Mouse (Mus musculus) induced T-regulatory cell, adult 2 months (primary cell): Measurements from ENCODE around the gene Pde2a.

Experiments
- DNase-seq: peaks from one replicate; pipeline ENCODE4 v3.0.0-alpha.2; 2012; ENCODE audit warnings: low read depth

Gene Pde2a

DNA sequence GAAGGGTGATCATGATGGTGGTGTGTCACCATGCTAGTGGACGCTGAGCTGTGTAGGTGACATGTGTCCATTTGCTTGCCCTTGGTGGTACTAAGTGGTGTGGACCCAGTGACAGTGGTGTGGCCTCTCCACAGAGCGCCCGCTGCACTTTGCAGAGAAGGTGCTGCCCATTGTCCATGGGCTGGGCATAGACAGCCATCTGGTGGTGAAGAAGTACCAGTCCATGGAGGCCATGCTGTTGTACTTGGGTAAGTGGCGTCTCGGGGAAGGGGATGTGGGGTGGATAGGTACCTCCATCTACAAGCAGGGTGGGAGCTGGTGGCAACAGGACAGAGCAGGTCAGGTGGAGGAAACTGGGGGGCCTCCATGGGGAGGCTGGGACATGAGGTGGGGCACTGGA lies 17.7 kb upstream of the Pde2a start:
- DNase-seq, result no peak

DNA sequence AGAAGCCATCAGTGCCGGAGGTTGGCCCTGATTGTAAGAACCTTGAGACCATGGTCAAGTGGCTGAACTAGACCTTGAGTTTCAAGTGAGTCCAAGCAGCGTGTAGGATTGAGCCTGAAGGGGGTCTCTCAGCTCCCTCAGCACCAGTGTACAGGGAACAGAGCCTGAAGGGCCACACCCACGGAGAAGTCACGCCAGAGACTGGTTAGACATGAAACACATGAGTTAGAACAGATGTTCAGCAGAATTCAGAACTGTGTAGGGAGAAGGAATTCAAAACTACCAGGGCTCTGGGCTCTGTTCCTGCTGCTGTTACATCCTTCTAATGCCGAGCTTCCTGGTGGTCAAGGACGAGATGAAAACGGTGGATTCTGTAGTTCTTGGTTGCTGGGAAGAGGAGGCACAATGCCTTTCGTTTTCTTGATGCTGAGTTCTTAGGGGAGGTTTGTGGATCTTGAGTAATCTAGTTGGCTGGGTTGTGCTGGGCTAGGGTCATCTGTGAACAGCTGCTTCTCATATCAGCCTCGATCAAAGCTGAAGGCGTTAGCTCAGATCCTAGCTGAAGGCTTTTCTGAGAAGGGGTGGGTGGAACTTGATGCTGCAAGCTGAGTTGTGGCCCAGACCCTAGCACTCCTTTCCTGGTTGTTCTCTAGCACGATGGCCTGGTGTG lies 11.1 kb upstream of the Pde2a start, which contains the start of gene Gm45837:
Gene Gm45837, plus strand, starts transcription at position 620 of the 670 bp plus-strand sequence.
- DNase-seq, result no peak

- DNase-seq, result peak; percentile 93
Measured at GRCm38 (mm10) chr7:101412796-101413195, 8.7 kb upstream of the Pde2a start.

- DNase-seq, result peak; percentile 44
Measured at GRCm38 (mm10) chr7:101414209-101414608, 7.3 kb upstream of the Pde2a start.

GRCm38 (mm10) chr7:101414661-101415511 lies 6.6 kb upstream of the Pde2a start:
- no peak for DNase-seq

DNA sequence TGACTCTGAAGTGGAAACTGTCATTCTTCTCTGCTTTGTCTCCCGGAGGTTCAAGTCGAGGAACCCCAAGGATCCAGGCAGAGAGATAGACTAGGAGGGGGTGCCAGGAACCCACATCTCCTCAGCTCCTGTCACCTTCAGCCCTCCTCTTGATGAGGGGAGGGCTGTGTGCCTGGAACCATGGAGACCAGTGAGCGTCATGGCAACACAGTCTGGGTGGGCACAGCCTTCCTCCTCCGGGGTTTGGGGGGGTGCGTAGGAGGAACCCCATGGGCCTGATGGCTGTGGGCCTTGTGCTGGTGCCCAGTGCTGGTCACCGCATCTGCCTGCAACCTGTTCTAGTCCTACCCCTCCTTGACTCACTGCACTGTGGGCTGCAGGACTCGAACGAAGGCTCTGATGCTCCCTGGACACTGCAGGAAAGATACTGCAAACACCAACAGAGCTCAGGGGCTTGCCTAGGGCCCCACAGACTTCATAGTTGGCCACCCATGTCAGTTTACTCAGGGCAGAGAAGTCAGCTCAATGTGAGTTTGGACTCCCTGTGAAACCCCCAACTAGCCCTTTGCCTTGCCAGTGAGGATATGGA lies 5.9 kb upstream of the Pde2a start:
- DNase-seq, result no peak

DNA sequence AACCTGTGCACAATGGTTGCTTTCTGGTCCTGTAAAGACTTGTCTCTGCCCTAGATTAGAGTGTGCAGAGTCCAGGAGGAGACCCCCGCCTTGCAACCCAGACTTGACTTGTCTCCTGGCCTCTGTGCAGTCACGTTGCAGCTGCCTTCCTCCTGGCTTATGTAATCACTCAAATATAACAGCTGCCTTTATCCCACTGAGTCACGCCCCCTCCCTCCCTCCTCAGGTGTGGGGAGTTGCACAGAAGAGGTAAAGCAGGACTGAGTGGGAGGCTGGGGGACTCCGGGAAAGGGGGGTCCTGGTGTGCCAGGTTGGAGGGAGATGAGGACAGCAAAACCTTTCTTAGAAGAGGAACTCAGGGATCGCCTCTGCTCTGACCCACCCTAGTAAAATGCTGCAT lies 5.1 kb upstream of the Pde2a start:
- DNase-seq, result no peak

GRCm38 (mm10) chr7:101419013-101419770 lies 2.3 kb upstream of the Pde2a start:
- peak; percentile 58 for DNase-seq

- DNase-seq, result peak; percentile 46
Measured at GRCm38 (mm10) chr7:101422069-101422468, 578 bp downstream of the Pde2a start.

DNA sequence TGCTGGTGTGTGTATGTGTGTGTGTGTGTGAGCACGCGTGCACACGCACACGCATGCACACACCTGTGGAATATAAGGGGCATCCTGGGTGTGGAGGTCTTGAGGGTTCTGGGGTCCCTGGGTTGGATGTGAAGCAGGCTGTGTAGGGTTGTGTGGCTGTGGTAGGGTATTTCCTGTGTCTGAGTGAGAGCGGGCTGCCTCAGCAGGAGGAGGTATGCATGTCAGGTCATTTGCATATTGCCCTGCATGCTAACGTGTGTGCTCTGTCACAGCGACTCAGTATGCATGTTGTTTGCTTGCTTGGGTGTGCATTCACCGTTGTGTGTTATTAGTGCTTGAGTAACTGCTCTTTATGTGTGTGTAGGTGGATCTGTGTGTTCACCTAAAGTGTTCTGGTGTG lies 1.2 kb downstream of the Pde2a start:
- peak; percentile 26 for DNase-seq

DNA sequence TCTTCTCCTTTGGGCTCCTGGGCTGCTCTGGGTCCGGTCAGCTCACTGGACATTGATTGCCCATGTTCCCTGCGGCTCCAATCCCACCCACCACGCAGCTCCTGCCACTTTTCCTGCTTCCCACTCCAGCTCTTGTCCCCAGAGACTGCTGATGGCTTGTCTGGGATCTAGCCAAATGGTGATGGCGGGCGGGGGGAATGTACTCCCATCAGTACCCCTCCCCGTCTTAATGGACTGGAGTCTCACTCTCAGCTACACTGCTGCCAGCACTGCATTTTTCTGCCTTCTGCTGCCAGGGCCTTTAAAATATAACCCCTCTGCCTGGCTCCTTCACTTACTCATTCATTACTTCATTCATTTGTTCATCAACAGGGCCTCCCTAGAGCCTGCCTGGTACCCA lies 2.5 kb downstream of the Pde2a start:
- DNase-seq, result no peak

DNA sequence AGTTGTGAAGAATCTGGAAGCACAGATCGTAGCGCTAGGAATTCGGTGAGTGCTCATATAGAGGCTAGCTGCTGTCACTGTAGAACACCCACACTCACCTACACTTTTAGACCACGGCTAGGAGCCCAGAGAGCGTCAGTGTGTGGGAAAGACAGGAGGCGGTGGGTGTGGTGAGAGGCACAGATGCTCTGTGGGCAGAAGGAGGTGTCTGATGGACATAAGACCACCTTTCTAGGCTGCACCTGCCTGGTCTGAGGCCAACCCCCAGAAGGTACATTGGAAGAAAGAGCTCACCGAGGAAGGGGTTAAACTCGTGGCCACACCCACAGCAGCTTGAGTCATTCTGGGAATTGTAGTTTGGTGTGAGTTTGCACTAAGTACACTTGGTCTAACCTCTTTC lies 5.2 kb downstream of the Pde2a start:
- no peak for DNase-seq

DNA sequence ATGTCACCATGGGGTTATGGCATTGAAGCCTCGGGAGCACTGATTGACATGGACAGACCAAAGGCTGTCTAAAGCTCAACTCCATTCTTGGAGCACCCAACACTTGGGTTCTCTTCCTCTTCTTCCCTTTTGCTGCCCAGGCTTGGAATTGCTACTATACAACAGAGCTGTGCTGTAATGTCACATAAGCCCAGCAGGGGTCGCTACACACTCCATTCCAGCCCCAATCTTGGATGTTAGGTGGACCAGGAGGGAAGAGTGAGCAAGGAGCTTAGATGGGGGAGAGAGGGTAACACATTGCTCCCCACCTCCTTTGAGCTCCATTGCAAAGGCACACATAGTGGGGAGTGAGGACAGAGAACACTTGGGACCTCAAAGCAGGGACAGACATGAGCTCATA lies 6.2 kb downstream of the Pde2a start:
- peak; percentile 77 for DNase-seq

DNA sequence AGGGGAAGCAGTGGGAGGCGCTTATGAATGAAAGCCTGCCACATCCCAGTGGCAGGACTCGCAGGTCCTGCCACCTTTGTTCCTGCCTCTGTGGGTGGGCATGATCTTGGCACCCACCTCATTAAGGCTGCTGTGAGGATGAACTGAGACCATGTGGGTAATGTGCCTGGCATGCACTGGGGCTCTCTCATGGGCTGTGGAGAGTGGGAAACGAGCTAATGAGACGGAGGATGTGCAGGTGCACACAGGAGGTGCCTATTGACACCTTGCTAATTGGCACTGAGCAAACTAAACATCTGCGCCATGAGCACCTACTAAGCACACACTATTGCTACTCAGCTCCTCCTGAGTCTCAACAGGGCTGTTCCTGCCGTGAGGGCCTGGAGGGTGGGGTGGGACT lies 13.5 kb downstream of the Pde2a start:
- no peak for DNase-seq

DNA sequence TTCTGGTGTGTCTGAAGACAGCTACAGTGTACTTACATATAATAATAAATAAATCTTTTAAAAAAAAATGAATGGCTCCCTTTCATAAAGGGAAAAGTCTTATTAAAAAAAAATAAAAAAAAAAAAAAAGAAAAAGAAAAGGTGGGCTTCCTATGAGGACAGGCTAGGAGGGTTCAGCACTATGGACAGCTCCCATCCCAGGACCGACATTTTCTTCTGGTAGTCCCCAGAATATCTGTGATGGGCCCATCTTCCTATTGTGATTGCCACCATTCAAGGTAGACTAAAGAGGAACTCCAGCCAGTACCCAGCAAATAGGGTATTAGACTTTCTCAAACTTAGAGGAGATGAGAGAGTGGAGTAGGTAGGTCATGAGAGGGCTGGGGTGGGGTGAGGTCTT lies 16.4 kb downstream of the Pde2a start:
- peak; percentile 46 for DNase-seq

- no peak for DNase-seq
Measured at GRCm38 (mm10) chr7:101443093-101443492, 21.6 kb downstream of the Pde2a start.

DNA sequence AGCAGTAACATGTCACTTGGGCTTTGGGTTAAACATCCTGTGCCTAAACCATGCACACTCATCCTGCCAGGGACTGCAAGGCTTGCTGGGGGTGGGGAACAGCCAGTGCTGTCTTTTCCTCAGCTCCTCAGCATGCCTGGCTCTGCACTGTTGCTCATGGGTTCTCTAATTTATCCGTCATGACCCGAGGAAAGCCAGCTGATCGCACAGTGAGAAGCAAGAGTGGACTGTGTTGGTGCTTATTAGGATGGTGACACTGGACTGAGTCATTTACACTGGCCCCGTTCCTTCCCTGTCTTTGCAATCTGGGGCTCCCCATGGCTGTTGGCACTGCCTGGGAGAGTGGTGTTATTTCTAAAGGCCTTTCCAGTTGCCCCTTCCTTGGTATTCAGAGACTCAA lies 22.7 kb downstream of the Pde2a start:
- no peak for DNase-seq

DNA sequence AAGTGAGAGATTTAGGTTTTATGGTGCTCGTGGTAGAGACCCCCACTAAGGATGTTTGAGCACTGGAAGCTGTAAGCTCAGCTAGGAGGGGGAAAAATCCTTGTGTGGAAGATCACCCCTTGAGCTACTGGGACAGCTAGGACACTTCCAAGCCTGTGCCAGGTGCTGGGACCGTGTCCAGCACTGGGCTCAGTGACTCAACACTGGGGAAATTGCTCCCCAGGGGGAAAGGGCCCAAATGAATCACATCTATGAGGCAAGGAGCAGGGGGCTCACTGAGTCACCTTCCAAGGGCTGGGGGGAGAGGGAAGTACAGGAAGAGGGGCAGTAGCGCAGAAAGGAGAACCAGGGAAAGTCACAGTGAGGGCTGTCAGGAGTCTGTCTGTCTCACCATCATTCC lies 28.4 kb downstream of the Pde2a start:
- DNase-seq, result peak; percentile 28

DNA sequence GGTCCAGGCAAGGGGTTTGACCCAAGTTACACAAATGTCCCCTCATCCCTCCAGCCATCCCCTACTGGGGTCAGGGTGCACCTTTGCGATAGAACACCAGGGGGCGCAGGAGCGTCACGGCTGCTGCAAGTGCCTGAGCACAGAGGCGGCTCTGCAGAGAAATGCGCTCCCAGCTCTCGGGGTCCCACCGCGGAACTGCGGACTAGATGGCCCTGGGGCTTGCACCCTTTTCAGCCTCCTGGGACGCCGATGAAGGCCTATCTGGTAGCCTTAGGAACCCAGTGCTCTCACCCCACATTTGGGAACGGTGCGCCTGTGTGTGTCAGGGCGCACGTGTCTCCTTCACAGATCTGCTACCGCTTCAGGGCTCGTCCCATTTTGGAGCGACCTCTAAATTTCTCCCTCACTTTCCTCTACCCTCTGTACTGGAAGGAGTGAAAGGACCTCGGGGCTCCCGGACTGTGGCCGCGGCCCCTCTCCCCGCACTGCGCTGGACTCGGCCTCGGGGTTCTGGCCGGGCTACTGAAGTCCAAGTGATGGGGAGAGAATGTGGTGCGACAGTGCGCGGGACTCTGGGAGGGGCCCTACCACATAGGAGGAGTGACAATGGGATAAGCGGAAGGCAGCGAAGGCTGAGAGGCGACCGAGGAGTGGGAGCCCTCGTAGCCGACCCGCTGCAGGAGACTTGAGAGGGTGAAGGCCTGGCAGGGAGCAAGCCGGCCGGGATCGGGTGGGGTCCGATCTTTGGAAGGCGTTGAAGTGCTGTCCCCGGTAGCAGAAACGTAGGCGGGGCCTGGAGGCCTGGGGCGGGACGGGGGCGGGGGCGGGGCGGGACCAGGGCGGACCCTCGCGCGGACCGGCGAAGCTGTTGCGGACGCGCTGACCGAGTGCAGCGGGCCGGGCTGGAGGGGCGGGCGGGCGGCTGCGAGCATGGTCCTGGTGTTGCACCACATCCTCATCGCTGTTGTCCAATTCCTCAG lies 29.2 kb downstream of the Pde2a start:
- peak; percentile 91 for DNase-seq

- peak; percentile 28 for DNase-seq
Measured at GRCm38 (mm10) chr7:101452669-101453068, 31.2 kb downstream of the Pde2a start.

- DNase-seq, result peak; percentile 36
Measured at GRCm38 (mm10) chr7:101453296-101453695, 31.8 kb downstream of the Pde2a start.
